Mouse (Mus musculus): Measurements from ENCODE around the gene Pla2g3. TPM values are rescaled to one million over a fixed set of nuclear protein-coding genes. Genes with fewer than 3 reads are reported as not detected.

Gene Pla2g3
- polyA plus RNA-seq, 1 experiment = 0.28 TPM

DNA sequence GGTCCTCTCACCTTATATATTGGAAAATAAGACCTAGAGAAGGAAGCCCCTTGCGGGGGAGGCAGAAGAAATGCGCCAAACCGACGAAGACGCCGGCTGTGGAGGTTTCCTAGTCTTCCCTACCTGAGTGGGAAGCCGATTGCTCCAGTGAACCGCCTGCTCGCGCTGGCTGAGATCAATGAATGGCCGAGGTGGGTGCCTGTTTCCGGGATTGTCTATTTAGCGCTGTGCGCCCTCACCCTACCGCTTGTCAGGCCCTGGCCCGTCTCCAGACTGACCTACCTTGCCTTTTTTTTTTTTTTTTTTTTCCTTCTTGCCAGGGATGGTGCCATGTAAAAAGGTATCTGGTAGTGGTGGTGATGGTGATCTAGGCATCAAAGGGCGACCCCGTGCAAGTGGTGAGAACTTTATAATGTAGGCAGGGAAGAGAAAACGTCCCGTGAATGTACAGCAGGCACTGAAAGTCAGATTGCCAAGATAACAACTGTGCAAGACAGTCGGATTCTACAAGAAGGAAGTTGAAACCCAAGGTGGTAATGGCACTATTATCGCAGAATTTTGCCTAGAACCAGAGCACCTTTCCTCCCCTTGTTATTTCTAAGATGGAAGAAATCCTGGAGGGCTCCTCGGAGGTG lies 52.5 kb downstream of the Pla2g3 start, which contains the start of gene Smtn:
TSS of gene Smtn (minus strand) at position 162 of the 635 bp plus-strand sequence.
- Histone ChIP-seq H3K36me3 (ENCODE audit: control insufficient read depth, insufficient read depth, low read length, poor library complexity, severe bottlenecking) (no peaks in the 10 kb centered on the region), H3K4me3 (ENCODE audit: low read depth, low read length) (peak within 1 kb of the TSS; percentile 77), H3K27me3 (ENCODE audit: control insufficient read depth, insufficient read depth, low read length, poor library complexity, severe bottlenecking) (no peaks in the 10 kb centered on the region), H3K9ac (ENCODE audit: low read depth, poor library complexity, severe bottlenecking) (peak within 1 kb of the TSS; percentile 71), H3K4me1 (ENCODE audit: control insufficient read depth, insufficient read depth, low read length) (peaks cover 7% of the 10 kb centered on the region), H3K27ac (ENCODE audit: insufficient read depth, low read length) (no peak within 1 kb of the TSS), H3K9me3 (replicated peaks; ENCODE audit: control insufficient read depth, insufficient read depth, low read length, poor library complexity, severe bottlenecking) (peaks cover 3% of the 10 kb centered on the region; the same call in 1 of the 2 replicates)
- TF ChIP-seq EP300 (IDR thresholded peaks at IDR 0.05; ENCODE audit: insufficient read depth, low read depth, low read length) (no peak), POLR2A (IDR thresholded peaks at IDR 0.05; ENCODE audit: insufficient read depth, low read length) (no peak), CTCF (IDR thresholded peaks at IDR 0.05; ENCODE audit: low read depth, low read length) (no peak)

- H3K27me3 ChIP-seq (ENCODE audit: control insufficient read depth, insufficient read depth, low read length, poor library complexity, severe bottlenecking) = no peaks in the 10 kb centered on the region
- peaks cover 11% of the 10 kb centered on the region for H3K4me1 ChIP-seq (ENCODE audit: control insufficient read depth, insufficient read depth, low read length)
- no peak overlapping the region for H3K9ac ChIP-seq (ENCODE audit: low read depth, poor library complexity, severe bottlenecking)
- TF ChIP-seq CTCF (IDR thresholded peaks at IDR 0.05; ENCODE audit: low read depth, low read length) (no peak), POLR2A (IDR thresholded peaks at IDR 0.05; ENCODE audit: insufficient read depth, low read length) (no peak), EP300 (IDR thresholded peaks at IDR 0.05; ENCODE audit: insufficient read depth, low read depth, low read length) (0 out of 2 replicates have a peak, but pooled peaks have one; percentile 34)
- H3K27ac ChIP-seq (ENCODE audit: insufficient read depth, low read length) = no peak overlapping the region
- no peak overlapping the region for H3K4me3 ChIP-seq (ENCODE audit: low read depth, low read length)
- H3K36me3 ChIP-seq (ENCODE audit: control insufficient read depth, insufficient read depth, low read length, poor library complexity, severe bottlenecking) = no peaks in the 10 kb centered on the region
- peaks cover 3% of the 10 kb centered on the region; the same call in 1 of the 2 replicates for H3K9me3 ChIP-seq (replicated peaks; ENCODE audit: control insufficient read depth, insufficient read depth, low read length, poor library complexity, severe bottlenecking)
Measured at GRCm38 (mm10) chr11:3541932-3542331, 53.8 kb downstream of the Pla2g3 start.

DNA sequence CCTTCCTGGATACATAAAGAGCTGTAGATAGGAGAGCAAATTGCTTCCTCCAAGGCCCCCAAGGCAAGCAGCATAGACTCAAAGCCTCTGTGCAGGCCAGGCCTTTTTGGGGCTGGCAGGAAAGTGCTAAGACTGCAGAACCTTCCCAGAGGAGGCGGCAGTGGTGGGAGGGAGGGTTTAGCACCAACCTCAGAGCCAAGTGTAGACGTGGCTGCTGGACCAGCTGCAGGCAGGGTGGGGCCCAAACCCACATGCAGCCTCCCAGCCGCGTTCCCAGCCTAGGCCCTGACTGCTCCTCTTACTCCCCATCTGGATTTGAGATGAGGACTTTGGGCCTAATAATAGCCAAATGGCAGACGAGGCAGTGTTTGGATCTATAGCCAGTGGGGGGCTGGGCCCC lies 54.9 kb downstream of the Pla2g3 start:
- H3K9ac ChIP-seq (ENCODE audit: low read depth, poor library complexity, severe bottlenecking) = no peak overlapping the region
- no peak for TF ChIP-seq CTCF (IDR thresholded peaks at IDR 0.05; ENCODE audit: low read depth, low read length)
- TF ChIP-seq POLR2A (IDR thresholded peaks at IDR 0.05; ENCODE audit: insufficient read depth, low read length) = no peak
- no peak for TF ChIP-seq EP300 (IDR thresholded peaks at IDR 0.05; ENCODE audit: insufficient read depth, low read depth, low read length)

DNA sequence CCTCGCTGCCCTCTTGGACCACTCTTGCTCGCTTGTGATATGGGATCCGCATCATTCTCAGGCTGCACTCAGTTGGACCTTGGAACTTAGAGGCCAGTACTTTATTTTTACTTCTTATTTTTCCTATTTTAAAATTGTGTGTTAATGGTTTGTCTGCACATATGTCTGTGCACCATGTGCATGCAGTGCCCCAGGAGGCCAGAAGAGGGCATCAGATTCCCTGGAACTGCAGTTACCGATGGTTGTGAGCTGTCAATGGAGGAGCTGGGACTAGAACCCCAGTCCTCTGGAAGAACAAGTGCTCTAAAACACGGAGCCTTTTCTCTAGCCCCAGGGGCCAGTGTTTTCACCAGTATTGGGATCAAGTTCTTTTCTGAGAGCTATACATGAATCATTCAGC lies 56.3 kb downstream of the Pla2g3 start:
- no peaks in the 10 kb centered on the region for H3K36me3 ChIP-seq (ENCODE audit: control insufficient read depth, insufficient read depth, low read length, poor library complexity, severe bottlenecking)
- peaks cover 3% of the 10 kb centered on the region; the same call in 1 of the 2 replicates for H3K9me3 ChIP-seq (replicated peaks; ENCODE audit: control insufficient read depth, insufficient read depth, low read length, poor library complexity, severe bottlenecking)
- peak; percentile 25 for TF ChIP-seq CTCF (IDR thresholded peaks at IDR 0.05; ENCODE audit: low read depth, low read length)
- TF ChIP-seq EP300 (IDR thresholded peaks at IDR 0.05; ENCODE audit: insufficient read depth, low read depth, low read length) = no peak
- TF ChIP-seq POLR2A (IDR thresholded peaks at IDR 0.05; ENCODE audit: insufficient read depth, low read length) = no peak
- H3K4me1 ChIP-seq (ENCODE audit: control insufficient read depth, insufficient read depth, low read length) = peaks cover 15% of the 10 kb centered on the region
- no peak overlapping the region for H3K9ac ChIP-seq (ENCODE audit: low read depth, poor library complexity, severe bottlenecking)
- H3K4me3 ChIP-seq (ENCODE audit: low read depth, low read length) = no peak overlapping the region
- no peak overlapping the region for H3K27ac ChIP-seq (ENCODE audit: insufficient read depth, low read length)
- no peaks in the 10 kb centered on the region for H3K27me3 ChIP-seq (ENCODE audit: control insufficient read depth, insufficient read depth, low read length, poor library complexity, severe bottlenecking)

More for the DNA sequence above, 54.9 kb downstream of the Pla2g3 start:
- H3K4me1 ChIP-seq (ENCODE audit: control insufficient read depth, insufficient read depth, low read length) = peaks cover 13% of the 10 kb centered on the region
- H3K4me3 ChIP-seq (ENCODE audit: low read depth, low read length) = no peak overlapping the region
- no peak overlapping the region for H3K27ac ChIP-seq (ENCODE audit: insufficient read depth, low read length)
- no peaks in the 10 kb centered on the region for H3K27me3 ChIP-seq (ENCODE audit: control insufficient read depth, insufficient read depth, low read length, poor library complexity, severe bottlenecking)
- H3K9me3 ChIP-seq (replicated peaks; ENCODE audit: control insufficient read depth, insufficient read depth, low read length, poor library complexity, severe bottlenecking) = peaks cover 3% of the 10 kb centered on the region; the same call in 1 of the 2 replicates
- no peaks in the 10 kb centered on the region for H3K36me3 ChIP-seq (ENCODE audit: control insufficient read depth, insufficient read depth, low read length, poor library complexity, severe bottlenecking)

- H3K9ac ChIP-seq (ENCODE audit: low read depth, poor library complexity, severe bottlenecking) = no peak overlapping the region
- TF ChIP-seq EP300 (IDR thresholded peaks at IDR 0.05; ENCODE audit: insufficient read depth, low read depth, low read length) (no peak), POLR2A (IDR thresholded peaks at IDR 0.05; ENCODE audit: insufficient read depth, low read length) (no peak), CTCF (IDR thresholded peaks at IDR 0.05; ENCODE audit: low read depth, low read length) (no peak)
- no peaks in the 10 kb centered on the region for H3K27me3 ChIP-seq (ENCODE audit: control insufficient read depth, insufficient read depth, low read length, poor library complexity, severe bottlenecking)
- H3K27ac ChIP-seq (ENCODE audit: insufficient read depth, low read length) = peak overlapping the region; percentile 41
- H3K4me1 ChIP-seq (ENCODE audit: control insufficient read depth, insufficient read depth, low read length) = peaks cover 15% of the 10 kb centered on the region
- peaks cover 3% of the 10 kb centered on the region; the same call in 1 of the 2 replicates for H3K9me3 ChIP-seq (replicated peaks; ENCODE audit: control insufficient read depth, insufficient read depth, low read length, poor library complexity, severe bottlenecking)
- H3K36me3 ChIP-seq (ENCODE audit: control insufficient read depth, insufficient read depth, low read length, poor library complexity, severe bottlenecking) = no peaks in the 10 kb centered on the region
- H3K4me3 ChIP-seq (ENCODE audit: low read depth, low read length) = no peak overlapping the region
Measured at GRCm38 (mm10) chr11:3545531-3546241, 57.6 kb downstream of the Pla2g3 start.

DNA sequence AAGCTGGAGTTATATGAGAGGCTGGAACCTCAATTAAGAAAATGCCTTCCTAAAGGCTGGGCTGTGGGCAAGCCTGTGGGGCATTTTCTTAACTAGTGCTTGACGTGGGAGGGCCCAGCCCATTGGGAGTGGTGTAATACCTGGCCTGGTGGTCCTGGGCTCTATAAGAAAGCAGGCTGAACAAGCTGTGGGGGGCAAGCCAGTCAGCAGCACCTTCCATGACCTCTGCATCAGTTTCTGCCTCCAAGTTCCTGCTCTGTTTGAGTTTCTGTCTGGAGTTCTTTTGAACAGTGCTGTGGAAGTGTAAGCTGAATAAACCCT lies 58.1 kb downstream of the Pla2g3 start:
- Histone ChIP-seq H3K4me1 (ENCODE audit: control insufficient read depth, insufficient read depth, low read length) (peaks cover 15% of the 10 kb centered on the region), H3K9ac (ENCODE audit: low read depth, poor library complexity, severe bottlenecking) (no peak overlapping the region), H3K4me3 (ENCODE audit: low read depth, low read length) (no peak overlapping the region), H3K9me3 (replicated peaks; ENCODE audit: control insufficient read depth, insufficient read depth, low read length, poor library complexity, severe bottlenecking) (peaks cover 3% of the 10 kb centered on the region; the same call in 1 of the 2 replicates), H3K36me3 (ENCODE audit: control insufficient read depth, insufficient read depth, low read length, poor library complexity, severe bottlenecking) (no peaks in the 10 kb centered on the region), H3K27ac (ENCODE audit: insufficient read depth, low read length) (peak overlapping the region; percentile 41), H3K27me3 (ENCODE audit: control insufficient read depth, insufficient read depth, low read length, poor library complexity, severe bottlenecking) (no peaks in the 10 kb centered on the region)
- no peak for TF ChIP-seq CTCF (IDR thresholded peaks at IDR 0.05; ENCODE audit: low read depth, low read length)
- no peak for TF ChIP-seq EP300 (IDR thresholded peaks at IDR 0.05; ENCODE audit: insufficient read depth, low read depth, low read length)
- TF ChIP-seq POLR2A (IDR thresholded peaks at IDR 0.05; ENCODE audit: insufficient read depth, low read length) = no peak
